Mouse (Mus musculus) CH12.LX (cell line): ENCODE measurements around the gene Gm11032. TPM values are rescaled to one million over a fixed set of nuclear protein-coding genes. Genes with fewer than 3 reads are reported as not detected.

Experiments used
- DNase-seq: peaks from one replicate; pipeline ENCODE4 v3.0.0-alpha.2; 2013; ENCODE audit errors: extremely low read depth
- H3K27ac ChIP-seq: 2 replicates; pipeline ENCODE4 v1.5.1; 2012; ENCODE audit warnings: low read depth, mild to moderate bottlenecking, control low read depth, moderate library complexity; ENCODE audit not compliant: insufficient read depth
- H3K27me3 ChIP-seq: replicated peaks from 2 replicates; pipeline ENCODE3; 2012; ENCODE audit warnings: inconsistent platforms
- H3K36me3 ChIP-seq, 2 experiments: replicated peaks in 1 of 2; 2 replicates each; pipeline versions ENCODE3 to v1.6.1; 2012; ENCODE audit warnings: inconsistent platforms in 1 of 2, low read length in 1 of 2, mild to moderate bottlenecking in 1 of 2, mixed read lengths in 1 of 2, moderate library complexity in 1 of 2; ENCODE audit not compliant: control insufficient read depth in 1 of 2, insufficient read depth in 1 of 2
- H3K4me1 ChIP-seq, 2 experiments: 2 replicates each; pipeline ENCODE4 v1.6.1; 2012; ENCODE audit warnings: inconsistent platforms in 1 of 2, moderate library complexity in 1 of 2; ENCODE audit not compliant: insufficient read depth in 2 of 2, control insufficient read depth in 1 of 2
- H3K4me2 ChIP-seq: 2 replicates; pipeline ENCODE4 v1.6.1; 2012; ENCODE audit warnings: low read depth, mild to moderate bottlenecking, control low read depth; ENCODE audit not compliant: poor library complexity, insufficient read depth, severe bottlenecking
- H3K4me3 ChIP-seq, 3 experiments: fragments of 150-350 bp in 1 of 3; sonication (generic) in 1 of 3; replicated peaks in 1 of 3; 2 replicates each; pipeline versions ENCODE3 to v1.5.1; 2011 to 2012; ENCODE audit warnings: low read depth in 2 of 3, low read length in 2 of 3, mild to moderate bottlenecking in 2 of 3, moderate library complexity in 2 of 3, control low read depth in 1 of 3, improper control_type of control experiment in 1 of 3, inconsistent platforms in 1 of 3, mixed read lengths in 1 of 3; ENCODE audit not compliant: poor library complexity in 1 of 3
- H3K79me2 ChIP-seq: replicated peaks from 2 replicates; pipeline ENCODE4 v1.6.1; 2012; ENCODE audit warnings: mild to moderate bottlenecking, moderate library complexity; ENCODE audit not compliant: control insufficient read depth, poor library complexity, insufficient read depth, severe bottlenecking; ENCODE audit errors: extremely low read depth
- H3K9ac ChIP-seq: 2 replicates; pipeline ENCODE4 v1.6.1; 2012; ENCODE audit warnings: low read depth, mild to moderate bottlenecking, control low read depth, moderate library complexity; ENCODE audit not compliant: insufficient read depth
- H3K9me3 ChIP-seq: replicated peaks from 2 replicates; pipeline ENCODE3; 2012; ENCODE audit warnings: low read length, inconsistent platforms, mixed read lengths
- BHLHE40 ChIP-seq: IDR thresholded peaks from 2 replicates; pipeline ENCODE4 v1.6.1; 2011; ENCODE audit warnings: mild to moderate bottlenecking, low read depth, low read length, improper control_type of control experiment
- CHD1 ChIP-seq: IDR thresholded peaks from 2 replicates; pipeline ENCODE4 v1.6.1; 2012; ENCODE audit warnings: low read depth, low read length, improper control_type of control experiment, inconsistent platforms
- E2F4 ChIP-seq: IDR thresholded peaks from 2 replicates; pipeline ENCODE4 v1.6.1; 2011; ENCODE audit warnings: low read depth, low read length, improper control_type of control experiment; ENCODE audit not compliant: insufficient replicate concordance
- EP300 ChIP-seq: IDR thresholded peaks from 2 replicates; pipeline ENCODE4 v1.6.1; 2011; ENCODE audit warnings: low read length, improper control_type of control experiment
- ETS1 ChIP-seq: conservative IDR thresholded peaks from 2 replicates; pipeline ENCODE4 v1.6.1; 2012; ENCODE audit warnings: low read depth, mild to moderate bottlenecking, inconsistent platforms, low read length, improper control_type of control experiment, moderate library complexity
- GABPA ChIP-seq: IDR thresholded peaks from 2 replicates; pipeline ENCODE4 v1.6.1; 2012; ENCODE audit warnings: low read depth, low read length, improper control_type of control experiment, inconsistent platforms; ENCODE audit not compliant: insufficient replicate concordance
- HCFC1 ChIP-seq: IDR thresholded peaks from 2 replicates; pipeline ENCODE4 v1.6.1; 2012; ENCODE audit warnings: low read depth, mild to moderate bottlenecking, inconsistent platforms, low read length, improper control_type of control experiment
- KAT2A ChIP-seq: IDR thresholded peaks from 2 replicates; pipeline ENCODE4 v1.6.1; 2012; ENCODE audit warnings: low read length, improper control_type of control experiment, inconsistent platforms; ENCODE audit not compliant: insufficient replicate concordance
- MAFK ChIP-seq: IDR thresholded peaks from 2 replicates; pipeline ENCODE4 v1.6.1; 2011; ENCODE audit warnings: low read length, improper control_type of control experiment; ENCODE audit not compliant: insufficient replicate concordance
- MAZ ChIP-seq: IDR thresholded peaks from 2 replicates; pipeline ENCODE4 v1.6.1; 2012; ENCODE audit warnings: low read depth, mild to moderate bottlenecking, inconsistent platforms, low read length, improper control_type of control experiment, moderate library complexity
- MEF2A ChIP-seq: IDR thresholded peaks from 2 replicates; pipeline ENCODE4 v1.6.1; 2014; ENCODE audit warnings: low read depth, mild to moderate bottlenecking, inconsistent platforms, low read length, improper control_type of control experiment, borderline replicate concordance
- MXI1 ChIP-seq: IDR thresholded peaks from 2 replicates; pipeline ENCODE4 v1.6.1; 2011; ENCODE audit warnings: mild to moderate bottlenecking, low read depth, low read length, improper control_type of control experiment
- NRF1 ChIP-seq: IDR thresholded peaks from 2 replicates; pipeline ENCODE4 v1.6.1; 2014; ENCODE audit warnings: low read depth, mild to moderate bottlenecking, inconsistent platforms, low read length, improper control_type of control experiment, moderate library complexity
- SMC3 ChIP-seq: IDR thresholded peaks from 2 replicates; pipeline ENCODE4 v1.6.1; 2011; ENCODE audit warnings: low read depth, low read length, improper control_type of control experiment
- TBP ChIP-seq: conservative IDR thresholded peaks from 2 replicates; pipeline ENCODE4 v1.6.1; 2011; ENCODE audit warnings: low read depth, low read length, improper control_type of control experiment
- TCF12 ChIP-seq: IDR thresholded peaks from 2 replicates; pipeline ENCODE4 v1.6.1; 2014; ENCODE audit warnings: low read depth, mild to moderate bottlenecking, inconsistent platforms, low read length, improper control_type of control experiment
- UBTF ChIP-seq: IDR thresholded peaks from 2 replicates; pipeline ENCODE4 v1.6.1; 2012; ENCODE audit warnings: low read depth, mild to moderate bottlenecking, inconsistent platforms, low read length, improper control_type of control experiment, moderate library complexity
- USF1 ChIP-seq: IDR thresholded peaks from 2 replicates; pipeline ENCODE4 v1.6.1; 2014; ENCODE audit warnings: low read depth, mild to moderate bottlenecking, inconsistent platforms, low read length, improper control_type of control experiment
- ZC3H11A ChIP-seq: IDR thresholded peaks from 2 replicates; pipeline ENCODE4 v1.6.1; 2012; ENCODE audit warnings: low read depth, mild to moderate bottlenecking, inconsistent platforms, low read length, improper control_type of control experiment
- ZKSCAN1 ChIP-seq: IDR thresholded peaks from 2 replicates; pipeline ENCODE4 v1.6.1; 2012; ENCODE audit warnings: low read depth, inconsistent platforms, low read length, improper control_type of control experiment, borderline replicate concordance
- dilution Hi-C: fragments of 300-500 bp; cut with MboI; formaldehyde crosslinking; loops from 2 replicates; pipeline ENCODE4 v1.14.3; 2020; ENCODE audit warnings: low sequenced_read_pairs; ENCODE audit not compliant: extremely low pct_unique_long_range_greater_than_20kb, extremely low pct_ligation_motif_present
- in situ Hi-C: fragments of 300-500 bp; cut with MboI; formaldehyde crosslinking; loops from 3 replicates; pipeline ENCODE4 v1.14.3; 2019; ENCODE audit warnings: low sequenced_read_pairs, low pct_ligation_motif_present, low pct_unique_long_range_greater_than_20kb, mixed read lengths
- polyA plus RNA-seq: library from polyadenylated mRNA; unstranded; fragments of >175 nt; gene quantifications from 2 replicates; pipeline ENCODE4 v1.2.1, GENCODE M21; 2012; ENCODE audit warnings: low read depth; ENCODE audit not compliant: insufficient read length
- total RNA-seq, 2 experiments: library from RNA; depleted of rRNA; stranded (reverse); fragments of 300-350 nt in 1 of 2; fragments of >200 nt in 1 of 2; gene quantifications; 2 replicates each; pipeline ENCODE4 v1.2.3; 2012 to 2014

The Gm11032 gene
- total and polyA plus RNA-seq, 3 experiments, result not detected

- TF ChIP-seq MAZ (no peak), ETS1 (no peak), TBP (no peak), HCFC1 (no peak), MXI1 (no peak), EP300 (no peak), CHD1 (no peak), UBTF (no peak), SMC3 (no peak), TCF12 (no peak), ZC3H11A (no peak), MEF2A (no peak), ZKSCAN1 (no peak), E2F4 (no peak), KAT2A (no peak)
- no peaks in the 10 kb centered on the region for H3K9me3 ChIP-seq
- no peaks in the 10 kb centered on the region for H3K79me2 ChIP-seq
- dilution Hi-C loops (no loop called here), in situ Hi-C loops (no loop called here)
- peaks cover 0 to 11% of the 10 kb centered on the region in 2 experiments; a peak in 2 of 4 replicates for H3K4me1 ChIP-seq
- H3K4me3 ChIP-seq, result no peak overlapping the region
- no peak overlapping the region for H3K27ac ChIP-seq
- DNase-seq, result no peak
- H3K36me3 ChIP-seq, result no peaks in the 10 kb centered on the region
- H3K4me2 ChIP-seq, result no peak overlapping the region
- H3K9ac ChIP-seq, result no peak overlapping the region
- H3K27me3 ChIP-seq, result peaks cover 3% of the 10 kb centered on the region
These were observed 7.8 kb downstream of the Gm11032 start for GRCm38 (mm10) chr11:4627636-4628035.

- Histone ChIP-seq H3K79me2 (no peaks in the 10 kb centered on the region), H3K36me3 (no peaks in the 10 kb centered on the region), H3K4me2 (no peak overlapping the region), H3K27ac (no peak overlapping the region), H3K27me3 (peaks cover 15% of the 10 kb centered on the region), H3K4me3 (no peak overlapping the region), H3K4me1 (peaks cover 0 to 6% of the 10 kb centered on the region in 2 experiments; a peak in 2 of 4 replicates), H3K9ac (no peak overlapping the region), H3K9me3 (no peaks in the 10 kb centered on the region)
- DNase-seq, result no peak
- in situ Hi-C loops (no loop called here), dilution Hi-C loops (no loop called here)
- no peak for TF ChIP-seq MAFK
- no peak for TF ChIP-seq NRF1
- TF ChIP-seq BHLHE40, result no peak
- no peak for TF ChIP-seq TCF12
- TF ChIP-seq USF1, result no peak
- TF ChIP-seq E2F4, result no peak
- no peak for TF ChIP-seq GABPA
These were observed 10.0 kb downstream of the Gm11032 start for GRCm38 (mm10) chr11:4629861-4630280.
